Mouse (Mus musculus): ENCODE measurements around the gene Atox1. TPM values are rescaled to one million over a fixed set of nuclear protein-coding genes. Genes with fewer than 3 reads are reported as not detected.
"Not testable (repeated sequence)": the region's sequence is repeated elsewhere in the genome, so short reads cannot be mapped to it uniquely, and the experiment has no call there.

Atox1 gene
- total RNA-seq, 4 experiments from 2014 or later = 42.0 to 46.5 (median 45.9) TPM

GRCm38 (mm10) chr11:55453640-55454039 is 7.4 kb downstream of the Atox1 start:
- no peak for DNase-seq (ENCODE audit: low spot score in 2 of 2)

- DNase-seq (ENCODE audit: low spot score in 2 of 2) = no peak
These were observed 10.7 kb downstream of the Atox1 start for GRCm38 (mm10) chr11:55450311-55450710.

- DNase-seq (ENCODE audit: low spot score in 2 of 2) = no peak
These were observed 11.5 kb downstream of the Atox1 start for GRCm38 (mm10) chr11:55449531-55449930.

GRCm38 (mm10) chr11:55446579-55446978 is 14.5 kb downstream of the Atox1 start:
- DNase-seq (ENCODE audit: low spot score in 2 of 2) = peak; percentile 60 to 69

GRCm38 (mm10) chr11:55444772-55445171 is 16.3 kb downstream of the Atox1 start:
- peak in 1 of 2 experiments; percentile 23 for DNase-seq (ENCODE audit: low spot score in 2 of 2)

- DNase-seq (ENCODE audit: low spot score in 2 of 2) = no peak
These were observed 21.3 kb downstream of the Atox1 start for GRCm38 (mm10) chr11:55439718-55440117.

- no peak for DNase-seq (ENCODE audit: low spot score in 2 of 2)
These were observed 23.0 kb downstream of the Atox1 start for GRCm38 (mm10) chr11:55438031-55438430.

- no peak for DNase-seq (ENCODE audit: low spot score in 2 of 2)
These were observed 24.9 kb downstream of the Atox1 start for GRCm38 (mm10) chr11:55436089-55436488.

- DNase-seq (ENCODE audit: low spot score in 2 of 2) = no peak
These were observed 28.1 kb downstream of the Atox1 start for GRCm38 (mm10) chr11:55432981-55433380.

- DNase-seq (ENCODE audit: low spot score in 2 of 2) = no peak
These were observed 31.1 kb downstream of the Atox1 start for GRCm38 (mm10) chr11:55429973-55430372.

- DNase-seq (ENCODE audit: low spot score in 2 of 2) = peak; percentile 85 to 86
These were observed 32.6 kb downstream of the Atox1 start for GRCm38 (mm10) chr11:55428186-55429012.

- no peak for DNase-seq (ENCODE audit: low spot score in 2 of 2)
These were observed 36.2 kb downstream of the Atox1 start for GRCm38 (mm10) chr11:55424746-55425360.

GRCm38 (mm10) chr11:55423756-55424155 is 37.3 kb downstream of the Atox1 start:
- peak in 1 of 2 experiments; percentile 59 for DNase-seq (ENCODE audit: low spot score in 2 of 2)

- DNase-seq (ENCODE audit: low spot score in 2 of 2) = no peak
These were observed 38.1 kb downstream of the Atox1 start, which contains the start of gene Sparc for GRCm38 (mm10) chr11:55422978-55423377. Gene Sparc (minus strand): TSS chr11:55423183.

GRCm38 (mm10) chr11:55419678-55420307 is 41.2 kb downstream of the Atox1 start:
- peak; percentile 53 to 62 for DNase-seq (ENCODE audit: low spot score in 2 of 2)

GRCm38 (mm10) chr11:55419296-55419677 is 41.8 kb downstream of the Atox1 start:
- peak; percentile 81 to 83 for DNase-seq (ENCODE audit: low spot score in 2 of 2)

GRCm38 (mm10) chr11:55418704-55419061 is 42.4 kb downstream of the Atox1 start:
- no peak for DNase-seq (ENCODE audit: low spot score in 2 of 2)

GRCm38 (mm10) chr11:55417898-55418703 is 42.9 kb downstream of the Atox1 start:
- DNase-seq (ENCODE audit: low spot score in 2 of 2) = peak in 1 of 2 experiments; percentile 32

- no peak for DNase-seq (ENCODE audit: low spot score in 2 of 2)
These were observed 44.3 kb downstream of the Atox1 start for GRCm38 (mm10) chr11:55416609-55417265.

- DNase-seq (ENCODE audit: low spot score in 2 of 2) = not testable (repeated sequence)
These were observed 45.3 kb downstream of the Atox1 start for GRCm38 (mm10) chr11:55415731-55416130.

All from gastrocnemius, adult 8-10 months (tissue).